Mouse (Mus musculus): Measurements from ENCODE around the gene Ywhae.
"Not testable (repeated sequence)": the region's sequence is repeated elsewhere in the genome, so short reads cannot be mapped to it uniquely, and the experiment has no call there.

Gene Ywhae

GRCm38 (mm10) chr11:75732434-75733226 lies at the start of gene Ywhae:
TSS of gene Ywhae (plus strand) at chr11:75732869.
- peak; percentile 83 to 87 for DNase-seq (ENCODE audit: low spot score in 2 of 2)

GRCm38 (mm10) chr11:75684462-75684861 lies 48.2 kb upstream of the Ywhae start:
- DNase-seq (ENCODE audit: low spot score in 2 of 2): no peak

- DNase-seq (ENCODE audit: low spot score in 2 of 2): no peak
Measured at GRCm38 (mm10) chr11:75684956-75685355, 47.7 kb upstream of the Ywhae start.

GRCm38 (mm10) chr11:75687343-75687993 lies 45.2 kb upstream of the Ywhae start:
- DNase-seq (ENCODE audit: low spot score in 2 of 2): no peak

- DNase-seq (ENCODE audit: low spot score in 2 of 2): no peak
Measured at GRCm38 (mm10) chr11:75688132-75688531, 44.5 kb upstream of the Ywhae start.

GRCm38 (mm10) chr11:75689977-75690376 lies 42.7 kb upstream of the Ywhae start:
- no peak for DNase-seq (ENCODE audit: low spot score in 2 of 2)

GRCm38 (mm10) chr11:75691047-75691446 lies 41.6 kb upstream of the Ywhae start:
- no peak for DNase-seq (ENCODE audit: low spot score in 2 of 2)

GRCm38 (mm10) chr11:75693570-75693969 lies 39.1 kb upstream of the Ywhae start:
- DNase-seq (ENCODE audit: low spot score in 2 of 2): no peak

GRCm38 (mm10) chr11:75697464-75697863 lies 35.2 kb upstream of the Ywhae start:
- DNase-seq (ENCODE audit: low spot score in 2 of 2): not testable (repeated sequence)

GRCm38 (mm10) chr11:75700557-75700956 lies 32.1 kb upstream of the Ywhae start:
- no peak for DNase-seq (ENCODE audit: low spot score in 2 of 2)

- DNase-seq (ENCODE audit: low spot score in 2 of 2): no peak
Measured at GRCm38 (mm10) chr11:75702761-75703160, 29.9 kb upstream of the Ywhae start.

- no peak for DNase-seq (ENCODE audit: low spot score in 2 of 2)
Measured at GRCm38 (mm10) chr11:75703748-75704147, 28.9 kb upstream of the Ywhae start.

GRCm38 (mm10) chr11:75713949-75714348 lies 18.7 kb upstream of the Ywhae start:
- peak; percentile 8 to 17 for DNase-seq (ENCODE audit: low spot score in 2 of 2)

GRCm38 (mm10) chr11:75715556-75715955 lies 17.1 kb upstream of the Ywhae start:
- no peak for DNase-seq (ENCODE audit: low spot score in 2 of 2)

GRCm38 (mm10) chr11:75716661-75717325 lies 15.9 kb upstream of the Ywhae start:
- no peak for DNase-seq (ENCODE audit: low spot score in 2 of 2)

GRCm38 (mm10) chr11:75722339-75722738 lies 10.3 kb upstream of the Ywhae start:
- no peak for DNase-seq (ENCODE audit: low spot score in 2 of 2)

GRCm38 (mm10) chr11:75727168-75727567 lies 5.5 kb upstream of the Ywhae start:
- no peak for DNase-seq (ENCODE audit: low spot score in 2 of 2)

GRCm38 (mm10) chr11:75727659-75728058 lies 5.0 kb upstream of the Ywhae start:
- DNase-seq (ENCODE audit: low spot score in 2 of 2): not testable (repeated sequence)

- DNase-seq (ENCODE audit: low spot score in 2 of 2): peak; percentile 65
Measured at GRCm38 (mm10) chr11:75733227-75733940, 715 bp downstream of the Ywhae start.

- DNase-seq (ENCODE audit: low spot score in 2 of 2): no peak
Measured at GRCm38 (mm10) chr11:75735462-75736252, 3.0 kb downstream of the Ywhae start.

GRCm38 (mm10) chr11:75736978-75737377 lies 4.3 kb downstream of the Ywhae start:
- no peak for DNase-seq (ENCODE audit: low spot score in 2 of 2)

Measured in spleen, postnatal 36 days (tissue).